Mouse (Mus musculus) lung, postnatal 10 days (tissue): ENCODE data around the gene Lrrc20.

Experiments used
- DNase-seq: peaks from one replicate; pipeline ENCODE4 v3.0.0; 2021

Gene Lrrc20

DNA sequence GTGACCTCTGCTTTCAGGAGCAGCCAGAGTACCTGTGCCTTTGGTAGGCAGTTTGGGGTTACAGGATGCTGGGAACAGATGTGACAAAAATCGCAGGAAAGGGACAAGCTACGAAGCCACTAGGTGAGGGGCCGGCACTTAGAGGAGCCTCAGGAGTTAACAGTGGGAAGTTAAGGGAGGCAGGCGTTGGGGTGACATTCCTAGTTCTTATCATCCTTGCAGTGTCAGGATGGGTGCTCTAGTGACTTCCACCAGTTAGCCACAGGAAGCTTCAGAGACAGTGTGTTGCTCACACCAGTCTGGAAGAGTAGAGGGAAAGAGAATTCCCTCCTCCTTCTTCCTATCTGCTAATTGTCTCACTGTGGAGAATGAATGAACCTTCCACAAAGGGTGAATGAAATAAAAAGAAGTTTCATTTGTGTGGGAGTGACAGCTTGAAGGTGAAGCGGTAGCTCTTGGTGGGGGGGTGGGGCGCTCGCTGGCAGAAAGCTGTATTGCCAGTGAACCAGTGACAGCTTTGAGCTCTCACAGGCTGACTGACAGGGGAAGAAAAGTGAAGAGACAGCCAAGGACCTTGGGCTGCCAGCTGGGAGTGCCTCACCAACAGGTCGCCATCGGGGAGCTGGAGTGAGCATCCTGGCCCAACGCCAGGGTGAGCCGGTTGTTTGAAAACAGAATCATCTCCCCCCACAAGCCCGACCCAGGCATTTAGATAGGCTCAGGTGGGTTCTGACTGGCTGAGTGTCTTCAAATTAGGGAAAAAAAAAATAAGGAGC is 41.9 kb downstream of the Lrrc20 start:
- peak; percentile 58 for DNase-seq

DNA sequence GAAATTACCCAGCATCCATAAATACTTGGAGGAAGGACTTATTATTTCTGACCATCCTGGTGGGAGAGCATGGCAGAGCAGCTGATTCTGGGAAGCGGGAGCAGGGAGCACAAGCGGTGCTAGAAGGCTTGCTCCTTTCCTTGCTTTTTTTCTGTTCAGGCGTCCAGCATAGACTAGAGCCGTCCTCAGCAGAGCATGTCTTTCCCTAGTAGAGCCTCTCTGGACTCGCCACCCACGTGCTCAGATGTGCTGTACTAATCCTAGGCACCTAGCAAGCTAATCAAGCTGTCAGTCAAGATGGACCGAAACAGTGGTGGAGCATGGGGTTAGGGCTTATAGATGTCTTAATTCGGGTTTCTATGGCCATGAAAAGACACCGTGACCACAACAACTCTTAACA is 42.7 kb downstream of the Lrrc20 start:
- no peak for DNase-seq

DNA sequence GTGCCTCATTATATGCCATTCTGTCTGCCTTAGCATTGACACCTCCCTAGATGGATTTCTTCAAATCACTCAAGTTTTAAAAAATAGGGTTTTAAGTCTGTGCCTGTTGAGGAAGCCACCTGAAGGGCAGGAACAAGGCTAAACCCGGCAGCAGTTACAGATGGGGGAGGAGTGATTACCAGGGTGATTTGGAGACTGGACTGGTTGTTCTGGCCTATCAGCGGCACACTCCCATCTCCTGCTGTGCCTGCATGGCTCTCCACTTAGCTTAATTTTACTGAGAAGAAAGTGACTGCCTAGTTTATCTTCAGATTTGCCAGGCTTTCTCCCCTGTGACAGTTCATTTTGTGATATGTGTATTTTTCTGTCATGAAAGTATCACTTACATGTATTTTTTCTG is 43.9 kb downstream of the Lrrc20 start:
- no peak for DNase-seq

DNA sequence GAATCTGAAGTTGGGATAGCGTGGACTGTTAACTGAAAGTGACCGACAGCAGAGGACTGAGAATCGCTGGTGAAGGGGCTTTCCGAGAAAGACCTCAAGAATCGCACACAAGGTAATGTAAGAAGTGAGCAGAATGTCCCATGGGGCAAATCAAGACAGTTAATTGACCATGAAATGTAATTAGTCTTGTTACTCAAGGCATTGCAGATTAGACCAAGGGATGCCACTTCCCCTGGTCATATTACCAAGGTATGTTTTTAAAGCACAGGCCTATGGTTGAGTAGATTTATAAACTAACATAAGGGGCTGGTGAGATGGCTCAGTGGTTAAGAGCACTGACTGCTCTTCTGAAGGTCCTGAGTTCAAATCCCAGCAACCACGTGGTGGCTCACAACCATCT is 45.1 kb downstream of the Lrrc20 start:
- DNase-seq = no peak

DNA sequence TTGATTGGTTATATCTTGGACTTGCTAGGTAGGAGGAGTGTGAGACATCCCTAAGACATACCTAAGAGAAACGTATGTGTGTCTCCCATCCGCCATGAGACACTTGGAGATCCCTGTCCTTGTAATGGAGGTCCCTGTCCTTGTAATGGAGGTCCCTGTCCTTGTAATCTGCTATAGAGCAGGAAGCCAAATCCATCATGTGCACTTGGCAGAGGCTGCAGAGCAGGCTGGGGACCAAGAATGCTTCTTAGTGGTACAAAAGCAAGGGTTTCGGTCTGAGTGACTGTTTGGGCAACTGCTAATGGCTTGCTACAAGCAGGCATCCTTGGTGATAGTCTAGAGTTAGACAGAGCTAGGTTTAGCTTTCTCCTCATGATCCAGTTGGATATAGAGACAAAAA is 55.3 kb downstream of the Lrrc20 start:
- DNase-seq = no peak

DNA sequence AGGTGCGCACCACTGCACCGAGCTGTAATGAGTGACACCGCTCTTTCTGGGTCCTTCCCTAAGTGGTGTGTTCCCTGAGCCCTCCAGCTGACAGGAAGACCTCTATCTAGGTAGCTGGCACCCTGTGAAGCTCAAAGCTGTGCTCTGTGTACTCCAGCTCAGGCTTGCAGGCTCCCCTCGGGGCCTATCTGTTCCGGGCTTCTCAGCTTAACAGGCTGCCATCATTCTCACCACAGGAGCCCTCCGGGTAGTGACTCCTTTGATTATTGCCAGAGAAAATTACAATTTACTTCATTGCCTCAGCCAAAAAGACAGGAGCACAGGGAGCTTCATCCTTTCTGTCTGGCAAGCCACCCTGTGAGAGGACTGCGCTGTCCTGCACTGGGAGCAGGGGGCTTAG is 57.7 kb downstream of the Lrrc20 start:
- no peak for DNase-seq

DNA sequence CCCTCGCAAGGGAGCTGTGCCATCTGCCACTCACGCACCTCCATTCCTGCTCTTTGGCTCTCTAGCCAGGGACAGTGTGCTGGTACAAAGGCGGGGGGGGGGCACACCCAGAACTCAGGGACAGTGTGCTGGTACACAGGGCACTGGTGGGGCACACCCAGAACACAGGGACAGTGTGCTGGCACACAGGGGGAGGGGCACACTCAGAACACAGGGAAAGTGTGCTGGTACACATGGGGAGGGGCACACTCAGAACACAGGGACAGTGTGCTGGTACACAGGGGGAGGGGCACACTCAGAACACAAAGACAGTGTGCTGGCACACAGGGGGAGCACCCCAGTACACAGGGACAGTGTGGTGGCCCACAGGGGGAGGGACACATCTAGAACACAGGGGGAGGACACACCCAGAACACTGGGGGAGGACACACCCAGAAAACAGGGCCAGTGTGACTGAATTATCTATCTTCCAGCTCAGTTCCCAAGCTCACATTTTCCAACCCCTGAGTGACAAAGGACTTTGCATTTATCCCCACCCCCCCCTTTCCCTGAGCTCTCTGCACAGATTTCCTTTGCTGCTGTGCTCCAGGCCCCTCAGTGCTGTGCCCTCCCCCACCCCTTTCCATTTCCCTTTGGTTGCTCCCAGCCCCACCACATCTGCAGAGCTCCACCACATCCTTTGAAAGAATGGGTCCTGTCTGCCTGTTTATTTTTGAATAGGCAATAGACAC is 58.9 kb downstream of the Lrrc20 start:
- DNase-seq = peak; percentile 62

DNA sequence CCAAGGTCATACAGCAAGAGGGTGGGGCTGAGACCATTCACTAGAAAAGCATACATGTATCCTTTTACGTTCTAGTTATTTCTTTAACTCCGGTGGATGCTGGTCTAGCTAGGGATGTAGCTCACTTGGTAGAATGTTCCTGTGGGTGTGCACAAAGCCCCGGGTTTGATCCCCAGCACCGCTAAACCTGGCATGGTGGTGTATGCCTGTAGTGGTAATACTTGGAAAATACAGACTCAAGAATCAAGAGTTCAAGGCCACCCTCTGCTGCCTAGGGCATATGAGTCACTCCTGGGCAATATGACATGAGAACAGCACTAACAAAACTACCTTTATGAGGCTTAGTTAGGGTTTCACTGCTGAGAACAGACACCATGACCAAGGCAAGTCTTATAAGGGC is 59.8 kb downstream of the Lrrc20 start:
- DNase-seq = no peak

DNA sequence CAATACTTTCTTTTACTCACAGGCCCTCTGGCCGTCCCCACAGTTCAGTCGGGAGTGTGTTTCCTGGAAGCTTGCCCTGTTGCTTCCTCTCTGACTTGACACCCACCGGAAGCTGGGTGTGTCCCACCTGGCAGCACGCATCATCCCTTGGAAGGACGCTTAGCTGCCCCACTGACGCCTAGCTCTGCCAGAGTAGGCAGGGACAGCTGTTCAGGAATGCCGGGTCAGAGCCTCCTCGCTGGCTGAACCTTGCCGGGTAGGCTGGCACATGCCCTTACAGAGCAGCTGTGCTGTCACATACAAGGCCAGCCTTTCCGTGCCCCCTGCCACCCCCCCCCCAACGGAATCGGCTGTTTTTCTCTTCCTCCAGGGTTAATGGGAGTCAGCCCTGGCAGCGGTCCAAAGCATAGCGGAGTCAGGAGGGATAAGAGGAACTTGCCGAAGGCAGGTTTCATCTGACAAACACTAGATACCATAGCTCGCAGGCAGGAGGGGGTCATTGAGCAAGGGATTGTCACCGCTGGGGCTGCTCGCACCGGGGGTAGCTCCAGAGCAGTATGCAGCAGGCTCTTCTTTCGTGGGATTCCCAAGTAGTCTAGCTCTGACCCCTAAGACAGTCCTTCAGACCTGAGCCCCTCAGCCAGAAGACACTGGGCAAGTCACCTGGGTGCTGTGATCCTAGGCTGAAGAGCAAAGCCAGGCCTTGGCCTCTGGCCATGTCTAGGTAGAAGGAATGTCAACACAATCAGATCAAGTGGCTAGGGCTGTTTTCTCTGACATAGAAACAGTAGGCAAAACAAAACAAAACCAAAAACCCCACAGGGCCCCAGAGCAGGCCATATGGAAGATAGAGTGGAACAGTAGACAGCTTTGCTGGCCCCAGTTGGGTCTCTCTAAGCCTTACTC is 60.8 kb downstream of the Lrrc20 start:
- peak; percentile 86 for DNase-seq

DNA sequence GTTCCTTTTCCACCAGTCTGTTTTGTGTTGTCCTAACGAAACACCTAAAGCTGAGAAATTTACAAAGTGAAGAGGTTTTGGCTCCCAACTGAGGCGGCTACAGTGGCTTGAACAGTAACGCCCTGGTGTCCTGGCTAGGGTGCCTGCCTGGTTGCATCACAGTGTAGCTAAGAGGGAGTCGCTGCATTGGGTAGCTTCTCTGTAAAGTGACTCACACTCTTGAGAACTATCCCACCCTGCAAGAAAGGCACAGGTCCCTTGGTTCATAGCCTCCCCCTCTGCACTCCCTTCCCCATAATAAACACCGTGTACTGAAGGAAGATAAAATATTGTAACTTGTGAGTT is 61.4 kb downstream of the Lrrc20 start:
- DNase-seq = peak; percentile 20

DNA sequence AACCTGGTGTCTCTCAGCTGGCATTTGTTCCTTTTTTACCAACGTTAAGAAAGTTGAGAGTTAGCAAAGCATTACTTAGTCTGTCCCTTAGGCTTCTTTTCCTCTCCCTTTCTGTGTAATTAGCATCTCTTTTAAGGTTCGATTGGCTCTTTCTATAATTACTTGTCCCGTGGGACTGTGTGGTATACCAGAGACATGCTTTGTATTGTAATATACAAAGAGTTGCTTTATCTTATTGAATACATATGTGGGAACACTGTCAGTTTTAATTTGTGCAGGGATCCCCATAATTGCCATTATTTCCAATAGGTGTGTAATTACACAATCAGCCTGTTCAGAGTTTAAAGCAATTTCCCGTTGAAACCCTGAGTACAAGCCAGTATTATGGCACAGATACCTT is 62.8 kb downstream of the Lrrc20 start:
- DNase-seq = no peak

DNA sequence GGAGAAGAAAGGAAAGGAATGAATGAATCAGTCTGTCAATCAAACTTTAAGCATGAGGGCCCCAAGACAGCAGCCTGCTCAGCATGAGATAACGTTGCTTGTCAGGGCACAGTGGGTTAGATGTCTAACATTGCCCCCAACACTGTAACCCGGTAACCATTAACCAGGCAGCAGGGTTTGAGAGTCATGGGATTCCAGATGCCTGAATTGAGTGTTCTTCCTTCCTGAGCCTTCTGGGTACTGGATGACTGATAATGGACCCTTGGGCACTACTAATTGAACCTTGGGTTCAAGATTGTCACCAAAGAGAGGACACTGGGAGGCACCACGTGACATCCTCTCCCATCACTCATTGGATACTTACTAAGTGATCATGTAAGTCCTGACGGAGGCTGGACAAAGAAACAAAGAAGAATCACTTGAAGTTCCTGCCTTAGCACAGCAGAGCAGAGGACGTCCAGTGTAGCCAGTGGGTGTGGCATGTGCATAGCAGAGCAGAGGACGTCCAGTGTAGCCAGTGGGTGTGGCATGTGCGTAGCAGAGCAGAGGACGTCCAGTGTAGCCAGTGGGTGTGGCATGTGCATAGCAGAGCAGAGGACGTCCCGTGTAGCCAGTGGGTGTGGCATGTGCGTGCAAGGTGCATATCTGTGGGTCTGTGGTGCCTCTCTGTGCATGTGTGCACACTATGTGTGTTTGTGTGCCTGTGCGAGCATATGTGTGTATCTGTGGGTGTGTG is 68.7 kb downstream of the Lrrc20 start:
- DNase-seq = peak; percentile 51

DNA sequence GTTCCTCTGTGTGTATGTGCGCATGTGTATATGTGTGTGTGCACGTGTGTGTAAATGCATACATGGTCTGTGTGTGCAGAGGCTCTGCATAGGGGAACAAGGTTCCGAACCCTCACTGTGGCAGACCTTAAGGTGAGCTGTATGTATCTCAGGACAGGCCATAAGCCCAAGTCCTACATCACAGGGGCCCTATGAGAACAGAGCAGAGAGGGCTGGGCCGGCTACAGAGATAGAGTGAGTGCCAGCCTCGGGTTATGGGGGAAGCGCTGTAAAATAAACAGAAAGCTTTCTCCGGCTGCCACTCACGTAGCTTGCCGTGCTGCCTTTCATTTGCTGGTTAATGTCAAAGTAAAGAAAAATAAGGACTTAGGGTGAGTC is 69.3 kb downstream of the Lrrc20 start:
- no peak for DNase-seq

DNA sequence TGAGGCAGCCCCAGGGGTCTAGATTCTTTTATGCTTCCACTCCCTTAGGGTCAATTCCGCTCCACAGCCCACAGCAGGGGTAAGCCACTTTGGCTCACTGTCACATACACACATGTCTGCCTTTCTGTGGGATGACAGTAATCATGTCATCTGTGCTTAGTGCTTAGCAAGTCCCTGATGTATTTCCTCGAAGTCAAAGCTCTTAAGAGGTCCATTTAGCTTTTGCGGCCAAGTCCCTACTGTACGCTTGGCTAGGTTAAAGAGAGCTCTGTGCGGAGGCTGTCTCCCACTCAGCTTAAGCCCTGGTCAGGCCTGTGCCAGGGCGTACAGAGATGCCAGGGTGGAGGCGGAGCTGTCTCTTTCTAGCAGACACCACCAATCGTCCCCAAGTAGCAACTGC is 74.5 kb downstream of the Lrrc20 start:
- DNase-seq = no peak

DNA sequence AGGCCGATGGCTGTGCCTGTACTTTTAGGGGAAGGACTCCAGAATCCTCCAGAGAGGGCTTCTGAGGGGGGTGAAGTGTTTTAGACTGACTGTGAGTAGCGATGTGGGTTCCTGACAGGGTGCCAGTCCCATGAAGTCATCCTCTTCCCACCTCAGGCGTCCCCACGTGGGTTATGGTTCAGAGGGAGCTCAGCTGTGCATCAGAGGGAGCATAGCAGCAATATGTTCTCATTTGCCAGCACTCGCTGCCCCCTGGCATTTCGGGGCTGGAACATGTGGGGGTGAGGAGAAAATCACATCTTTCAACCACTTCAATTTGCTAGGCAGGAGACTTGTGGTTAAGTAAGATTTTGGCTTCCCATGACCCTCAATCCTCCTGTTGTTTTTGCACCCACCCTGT is 79.6 kb downstream of the Lrrc20 start:
- no peak for DNase-seq

DNA sequence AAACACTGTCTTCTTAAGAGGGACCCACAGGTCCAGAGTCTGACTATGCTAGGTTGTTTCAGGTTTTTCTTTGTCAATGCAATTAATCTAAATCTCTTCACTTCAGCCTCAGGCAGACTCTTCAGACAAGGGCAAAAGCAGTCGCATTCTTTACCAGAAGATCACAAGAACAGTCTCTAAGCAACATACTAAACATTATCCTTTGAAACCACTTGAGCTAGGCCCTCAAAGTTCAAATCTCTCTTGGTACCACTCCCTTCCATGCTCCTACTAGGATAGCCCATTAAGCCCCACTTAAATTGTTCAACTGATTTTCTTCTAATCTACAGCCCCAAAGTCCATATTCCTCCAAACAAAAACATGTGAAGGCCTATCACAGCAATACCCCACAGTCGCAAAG is 83.0 kb downstream of the Lrrc20 start:
- DNase-seq = no peak

DNA sequence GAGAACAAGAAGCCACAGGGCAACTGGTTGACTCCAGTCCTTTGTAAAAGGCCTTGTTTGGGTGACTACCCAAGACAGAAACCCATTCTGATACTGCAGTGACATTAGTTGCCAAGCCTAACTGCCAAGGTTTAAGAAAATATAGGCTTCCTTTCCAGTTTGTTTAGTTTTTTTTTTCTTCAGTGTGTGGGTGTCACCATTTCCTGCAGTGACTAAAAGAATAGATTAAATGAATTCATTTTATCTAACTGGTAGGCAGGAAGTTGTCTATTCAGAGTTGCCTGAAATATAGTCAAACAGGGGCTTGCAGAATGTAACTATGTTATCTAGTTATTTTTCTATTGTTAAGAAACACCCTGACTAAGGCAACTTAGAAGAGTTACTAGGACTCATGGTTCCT is 83.9 kb downstream of the Lrrc20 start:
- no peak for DNase-seq

DNA sequence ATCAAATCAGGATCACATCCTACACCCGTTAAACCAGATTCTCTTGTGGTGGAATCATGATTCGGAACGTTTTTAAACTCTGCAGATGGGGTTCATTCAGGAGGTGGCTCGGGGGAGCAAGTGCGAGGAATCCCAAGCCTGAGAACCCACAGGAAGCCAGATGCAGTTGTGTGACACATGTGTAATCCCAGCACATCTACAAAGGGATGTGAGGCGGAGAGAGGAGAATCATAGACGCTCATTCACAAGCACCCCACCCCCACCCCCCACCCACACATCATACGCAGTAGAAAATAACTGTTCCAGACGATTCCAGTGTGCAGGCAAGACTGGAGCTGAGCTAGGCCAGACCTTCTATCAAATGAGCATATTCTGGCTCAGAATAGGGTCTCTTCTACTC is 87.9 kb downstream of the Lrrc20 start:
- DNase-seq = no peak

DNA sequence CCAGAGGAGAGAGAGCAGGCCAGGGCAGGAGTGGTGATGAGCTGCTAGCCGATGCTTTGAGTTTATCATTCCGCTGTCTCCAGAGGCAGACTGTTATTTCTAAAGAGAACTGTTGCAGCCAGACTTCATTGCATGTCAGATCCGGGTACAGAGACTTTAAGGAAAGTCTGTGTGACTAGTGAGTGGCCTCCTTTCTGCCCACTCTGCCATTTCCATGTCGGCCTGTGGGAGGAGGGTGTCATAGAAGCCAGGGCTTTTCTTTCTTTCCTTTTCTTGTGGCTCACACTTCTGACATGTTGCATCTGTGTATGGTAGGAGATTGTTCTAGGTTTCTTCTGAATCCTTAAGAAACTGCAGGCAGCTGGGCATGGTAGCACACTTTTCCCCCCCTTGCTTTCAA is 88.8 kb downstream of the Lrrc20 start:
- DNase-seq = no peak

DNA sequence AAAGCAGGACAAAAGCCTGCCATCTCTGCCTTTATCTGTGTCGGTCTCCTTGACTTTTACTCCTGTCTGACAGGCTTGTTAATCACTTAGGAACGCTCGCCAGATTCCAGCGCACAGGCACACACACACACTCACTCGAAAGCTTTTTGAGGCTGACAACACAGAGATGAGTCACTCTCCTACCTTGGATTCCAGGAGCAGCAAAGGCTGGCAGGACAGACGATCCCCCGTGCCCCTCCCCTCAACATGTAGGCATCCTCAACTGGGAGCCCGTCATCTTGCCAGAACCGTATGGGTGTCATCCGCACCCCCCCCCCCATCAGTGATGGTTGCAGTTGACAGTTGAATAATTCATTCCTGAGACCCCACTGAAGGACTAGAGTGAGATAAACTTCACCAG is 94.6 kb downstream of the Lrrc20 start:
- no peak for DNase-seq

DNA sequence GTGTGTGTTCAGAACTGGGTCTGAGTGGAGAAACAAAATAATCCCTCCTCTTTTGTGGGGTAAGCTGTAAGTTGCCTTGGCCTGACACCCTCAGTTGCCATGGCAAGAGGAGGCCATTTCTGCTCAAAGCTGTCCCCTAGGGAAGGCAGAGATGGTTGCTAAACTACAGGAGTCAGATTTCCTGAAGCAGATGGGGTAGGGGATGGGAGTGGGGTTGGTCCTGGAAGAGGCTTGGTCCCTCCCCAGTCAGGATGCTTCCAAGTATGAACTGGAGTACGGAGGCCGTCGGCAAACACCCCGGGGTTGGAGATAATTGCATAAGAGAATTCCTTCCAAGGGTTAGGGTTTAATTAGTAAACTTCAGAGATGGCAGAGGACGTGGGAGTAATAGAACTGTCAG is 96.5 kb downstream of the Lrrc20 start:
- DNase-seq = peak; percentile 40

DNA sequence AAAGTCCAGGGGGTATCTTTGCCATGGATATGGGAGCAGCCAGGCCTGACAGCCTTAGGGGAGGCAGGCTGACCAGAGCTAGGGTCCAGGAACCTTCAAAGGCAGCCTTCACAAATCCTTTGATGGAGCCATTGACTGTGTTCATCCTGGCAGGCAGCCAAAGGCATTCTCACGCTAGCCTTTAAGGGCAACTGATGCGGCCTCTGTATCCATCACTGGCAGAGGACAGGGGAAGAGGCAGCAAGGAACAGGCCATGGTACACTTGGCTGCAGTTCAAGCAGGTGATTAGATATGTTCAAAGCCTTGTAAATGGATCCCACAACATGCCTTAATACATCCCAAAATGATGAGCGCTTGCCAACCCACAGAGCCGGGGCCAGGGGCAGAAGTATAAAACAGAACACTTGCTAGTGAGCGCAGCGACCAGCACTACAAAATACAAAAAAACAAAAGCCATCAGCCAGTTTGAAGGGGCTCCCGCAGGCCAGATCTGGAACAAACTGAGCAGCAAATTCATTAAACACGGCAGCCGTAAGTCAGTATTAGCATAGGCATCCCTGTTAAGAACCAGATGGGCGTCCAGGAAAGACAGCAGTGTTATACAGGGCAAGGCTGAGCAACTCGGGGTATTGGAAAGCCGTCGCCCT is 100.6 kb downstream of the Lrrc20 start:
- no peak for DNase-seq
